Mouse (Mus musculus) megakaryocyte-erythroid progenitor cell, adult 5-6 weeks (primary cell): ENCODE measurements around the gene Timm22. TPM values are rescaled to one million over a fixed set of nuclear protein-coding genes. Genes with fewer than 3 reads are reported as not detected.

Source experiments
- total RNA-seq, 2 experiments: library from RNA; stranded (forward) in 1 of 2; stranded (reverse) in 1 of 2; fragments of 200-1000, 215-1000 nt in 1 of 2; fragments of >200 nt in 1 of 2; fragmentation: Nextera tagmentation in 1 of 2; gene quantifications; 2 replicates each; pipeline ENCODE4 v1.2.3; 2014 to 2017

Gene Timm22
- total RNA-seq, 2 experiments from 2014 or later = 11.2 to 24.6 TPM

Other genes with a start within 250 kb of the Timm22 start
- gene Vps53, start 227.3 kb upstream of the Timm22 start, total RNA-seq (2014; fragmentation: Nextera tagmentation) = 44.1 and 46.5 TPM in 2 replicates
- 33.6 and 38.7 TPM in 2 replicates for gene Vps53, start 227.3 kb upstream of the Timm22 start, total RNA-seq (2017)
- 3.0 and 4.5 TPM in 2 replicates for gene Fam57a, start 227.3 kb upstream of the Timm22 start, total RNA-seq (2014; fragmentation: Nextera tagmentation)
- 0.19 and 2.1 TPM in 2 replicates for gene Fam57a, start 227.3 kb upstream of the Timm22 start, total RNA-seq (2017)
- gene Dbil5, start 189.3 kb upstream of the Timm22 start, total RNA-seq (2014; fragmentation: Nextera tagmentation) = not detected in 2 replicates
- not detected in 2 replicates for gene Dbil5, start 189.3 kb upstream of the Timm22 start, total RNA-seq (2017)
- gene Gemin4, start 189.3 kb upstream of the Timm22 start, total RNA-seq (2014; fragmentation: Nextera tagmentation) = 22.8 and 24.4 TPM in 2 replicates
- gene Gemin4, start 189.3 kb upstream of the Timm22 start, total RNA-seq (2017) = 22.4 and 26.6 TPM in 2 replicates
- 24.0 and 31.8 TPM in 2 replicates for gene Mrm3, start 163.2 kb upstream of the Timm22 start, total RNA-seq (2014; fragmentation: Nextera tagmentation)
- gene Mrm3, start 163.2 kb upstream of the Timm22 start, total RNA-seq (2017) = 58.5 and 63.2 TPM in 2 replicates
- 65.0 and 70.4 TPM in 2 replicates for gene Glod4, start 163.2 kb upstream of the Timm22 start, total RNA-seq (2014; fragmentation: Nextera tagmentation)
- gene Glod4, start 163.2 kb upstream of the Timm22 start, total RNA-seq (2017) = 203 and 253 TPM in 2 replicates
- 3.0 and 8.8 TPM in 2 replicates for gene Nxn, start 7.8 kb upstream of the Timm22 start, total RNA-seq (2014; fragmentation: Nextera tagmentation)
- gene Nxn, start 7.8 kb upstream of the Timm22 start, total RNA-seq (2017) = 4.0 and 4.5 TPM in 2 replicates
- 7.2 TPM in 2 replicates for gene Abr, start 215.4 kb downstream of the Timm22 start, total RNA-seq (2014; fragmentation: Nextera tagmentation)
- gene Abr, start 215.4 kb downstream of the Timm22 start, total RNA-seq (2017) = 8.0 and 10.9 TPM in 2 replicates